Mouse (Mus musculus): ENCODE results near the gene Gm38655. TPM values are rescaled to one million over a fixed set of nuclear protein-coding genes. Genes with fewer than 3 reads are reported as not detected.

Gene Gm38655
- polyA plus RNA-seq, 1 experiment from 2014 or later, result not detected

- ATAC-seq (replicated peaks; ENCODE audit: low FRiP score, low read depth) (no peak), DNase-seq (ENCODE audit: low spot score) (peak; percentile 8)
- H3K27ac ChIP-seq, result no peak overlapping the region
- H3K4me1 ChIP-seq (replicated peaks; ENCODE audit: insufficient read depth, low read length), result no peaks in the 10 kb centered on the region
- H3K9ac ChIP-seq (ENCODE audit: low read depth, low read length), result 0 out of 2 replicates have a peak overlapping the region, but pooled peaks have one; percentile 81
- peak overlapping the region; percentile 86; the same call in 1 of the 2 replicates for H3K4me2 ChIP-seq (ENCODE audit: low read length)
- no peaks in the 10 kb centered on the region for H3K27me3 ChIP-seq (ENCODE audit: insufficient read depth, low read length)
- H3K9me3 ChIP-seq (replicated peaks; ENCODE audit: low read length), result no peaks in the 10 kb centered on the region
- H3K4me3 ChIP-seq (replicated peaks; ENCODE audit: low read depth, low read length), result no peak overlapping the region
- peak; percentile 13; the same call in 1 of the 2 replicates for TF ChIP-seq CTCF (IDR thresholded peaks at IDR 0.05; ENCODE audit: low read depth)
- H3K36me3 ChIP-seq (ENCODE audit: insufficient read depth, low read length), result no peaks in the 10 kb centered on the region
Measured at GRCm38 (mm10) chr17:25183232-25183631, 8.0 kb upstream of the Gm38655 start.

GRCm38 (mm10) chr17:25172558-25172957, 2.7 kb downstream of the Gm38655 start:
- H3K27me3 ChIP-seq (ENCODE audit: insufficient read depth, low read length), result no peaks in the 10 kb centered on the region
- no peak overlapping the region for H3K27ac ChIP-seq
- H3K4me2 ChIP-seq (ENCODE audit: low read length), result no peak overlapping the region
- ATAC-seq (replicated peaks; ENCODE audit: low FRiP score, low read depth), result no peak
- WGBS, result 84% methylated on average over 3 of the region's 3 CpGs
- no peak overlapping the region for H3K9ac ChIP-seq (ENCODE audit: low read depth, low read length)
- H3K4me3 ChIP-seq (replicated peaks; ENCODE audit: low read depth, low read length), result no peak overlapping the region
- H3K9me3 ChIP-seq (replicated peaks; ENCODE audit: low read length), result no peaks in the 10 kb centered on the region
- TF ChIP-seq CTCF (IDR thresholded peaks at IDR 0.05; ENCODE audit: low read depth), result no peak
- DNase-seq (ENCODE audit: low spot score), result no peak
- H3K4me1 ChIP-seq (replicated peaks; ENCODE audit: insufficient read depth, low read length), result no peaks in the 10 kb centered on the region
- H3K36me3 ChIP-seq (ENCODE audit: insufficient read depth, low read length), result no peaks in the 10 kb centered on the region

GRCm38 (mm10) chr17:25169706-25170105, 5.6 kb downstream of the Gm38655 start:
- H3K9me3 ChIP-seq (replicated peaks; ENCODE audit: low read length), result no peaks in the 10 kb centered on the region
- H3K4me3 ChIP-seq (replicated peaks; ENCODE audit: low read depth, low read length), result no peak overlapping the region
- no peaks in the 10 kb centered on the region for H3K27me3 ChIP-seq (ENCODE audit: insufficient read depth, low read length)
- DNase-seq (ENCODE audit: low spot score) (no peak), ATAC-seq (replicated peaks; ENCODE audit: low FRiP score, low read depth) (no peak)
- H3K27ac ChIP-seq, result no peak overlapping the region
- TF ChIP-seq CTCF (IDR thresholded peaks at IDR 0.05; ENCODE audit: low read depth), result no peak
- no peaks in the 10 kb centered on the region for H3K36me3 ChIP-seq (ENCODE audit: insufficient read depth, low read length)
- H3K4me1 ChIP-seq (replicated peaks; ENCODE audit: insufficient read depth, low read length), result no peaks in the 10 kb centered on the region
- no peak overlapping the region for H3K4me2 ChIP-seq (ENCODE audit: low read length)
- 94% methylated on average over 2 of the region's 2 CpGs for WGBS
- no peak overlapping the region for H3K9ac ChIP-seq (ENCODE audit: low read depth, low read length)

- ATAC-seq (replicated peaks; ENCODE audit: low FRiP score, low read depth) (no peak), DNase-seq (ENCODE audit: low spot score) (peak; percentile 10)
- no peak overlapping the region for H3K4me3 ChIP-seq (replicated peaks; ENCODE audit: low read depth, low read length)
- TF ChIP-seq CTCF (IDR thresholded peaks at IDR 0.05; ENCODE audit: low read depth), result no peak
- H3K27ac ChIP-seq, result no peak overlapping the region
- H3K4me1 ChIP-seq (replicated peaks; ENCODE audit: insufficient read depth, low read length), result no peaks in the 10 kb centered on the region
- WGBS, result 38% methylated on average over 6 of the region's 6 CpGs
- H3K9ac ChIP-seq (ENCODE audit: low read depth, low read length), result no peak overlapping the region
- 0 out of 2 replicates have a peak, but pooled peaks cover 5% of the 10 kb centered on the region for H3K36me3 ChIP-seq (ENCODE audit: insufficient read depth, low read length)
- H3K9me3 ChIP-seq (replicated peaks; ENCODE audit: low read length), result no peaks in the 10 kb centered on the region
- H3K27me3 ChIP-seq (ENCODE audit: insufficient read depth, low read length), result no peaks in the 10 kb centered on the region
- H3K4me2 ChIP-seq (ENCODE audit: low read length), result no peak overlapping the region
Measured at GRCm38 (mm10) chr17:25165970-25166671, 9.2 kb downstream of the Gm38655 start.

GRCm38 (mm10) chr17:25164770-25165169, 10.5 kb downstream of the Gm38655 start:
- WGBS, result 92% methylated on average over 3 of the region's 3 CpGs
- ATAC-seq (replicated peaks; ENCODE audit: low FRiP score, low read depth) (no peak), DNase-seq (ENCODE audit: low spot score) (no peak)
- no peak overlapping the region for H3K4me2 ChIP-seq (ENCODE audit: low read length)
- H3K27me3 ChIP-seq (ENCODE audit: insufficient read depth, low read length), result no peaks in the 10 kb centered on the region
- no peak overlapping the region for H3K27ac ChIP-seq
- peaks cover 8% of the 10 kb centered on the region; the same call in 1 of the 2 replicates for H3K36me3 ChIP-seq (ENCODE audit: insufficient read depth, low read length)
- H3K9me3 ChIP-seq (replicated peaks; ENCODE audit: low read length), result no peaks in the 10 kb centered on the region
- no peak overlapping the region for H3K9ac ChIP-seq (ENCODE audit: low read depth, low read length)
- H3K4me1 ChIP-seq (replicated peaks; ENCODE audit: insufficient read depth, low read length), result no peaks in the 10 kb centered on the region
- TF ChIP-seq CTCF (IDR thresholded peaks at IDR 0.05; ENCODE audit: low read depth), result no peak
- H3K4me3 ChIP-seq (replicated peaks; ENCODE audit: low read depth, low read length), result no peak overlapping the region

- DNase-seq (ENCODE audit: low spot score), result no peak
- Histone ChIP-seq H3K4me3 (replicated peaks; ENCODE audit: low read depth, low read length) (no peak overlapping the region), H3K9me3 (replicated peaks; ENCODE audit: low read length) (no peaks in the 10 kb centered on the region), H3K27ac (no peak overlapping the region), H3K9ac (ENCODE audit: low read depth, low read length) (no peak overlapping the region), H3K4me1 (replicated peaks; ENCODE audit: insufficient read depth, low read length) (no peaks in the 10 kb centered on the region), H3K36me3 (ENCODE audit: insufficient read depth, low read length) (peaks cover 16% of the 10 kb centered on the region; the same call in 1 of the 2 replicates), H3K27me3 (ENCODE audit: insufficient read depth, low read length) (no peaks in the 10 kb centered on the region), H3K4me2 (ENCODE audit: low read length) (no peak overlapping the region)
- no peak for TF ChIP-seq CTCF (IDR thresholded peaks at IDR 0.05; ENCODE audit: low read depth)
- whole genome bisulfite sequencing, result 73% methylated on average over 7 of the region's 7 CpGs
- no peak for ATAC-seq (replicated peaks; ENCODE audit: low FRiP score, low read depth)
Measured at GRCm38 (mm10) chr17:25163387-25163786, 11.9 kb downstream of the Gm38655 start.
